Mouse (Mus musculus): ENCODE data around the gene Cabp1. TPM values are rescaled to one million over a fixed set of nuclear protein-coding genes. Genes with fewer than 3 reads are reported as not detected.

Cabp1 gene
- polyA plus RNA-seq, 1 experiment from 2014 or later = 2.6 TPM

- H3K9me3 ChIP-seq (ENCODE audit: low read depth, low read length) = no peaks in the 10 kb centered on the region
- no peak for ATAC-seq (ENCODE audit: insufficient read depth)
- H3K4me3 ChIP-seq (ENCODE audit: low read depth, low read length) = no peak overlapping the region
- no peak overlapping the region for H3K9ac ChIP-seq
- peaks cover 7% of the 10 kb centered on the region for H3K4me1 ChIP-seq (ENCODE audit: insufficient read depth)
- no peak overlapping the region for H3K27ac ChIP-seq (ENCODE audit: low read depth)
- no peak for TF ChIP-seq CTCF (IDR thresholded peaks at IDR 0.05; ENCODE audit: low read depth)
- H3K4me2 ChIP-seq = no peak overlapping the region
- no peak for DNase-seq
- H3K36me3 ChIP-seq (ENCODE audit: insufficient read depth) = peaks cover 29% of the 10 kb centered on the region
- 89% methylated on average over 8 of the region's 8 CpGs for WGBS
- no peaks in the 10 kb centered on the region for H3K27me3 ChIP-seq (ENCODE audit: insufficient read depth, low read length)
Observed at GRCm38 (mm10) chr5:115132465-115132864, 61.7 kb downstream of the Cabp1 start.

GRCm38 (mm10) chr5:115129328-115129727 is 64.9 kb downstream of the Cabp1 start:
- Histone ChIP-seq H3K4me3 (ENCODE audit: low read depth, low read length) (no peak overlapping the region), H3K27ac (ENCODE audit: low read depth) (no peak overlapping the region), H3K9ac (no peak overlapping the region), H3K4me2 (no peak overlapping the region), H3K9me3 (ENCODE audit: low read depth, low read length) (no peaks in the 10 kb centered on the region), H3K36me3 (ENCODE audit: insufficient read depth) (peaks cover 58% of the 10 kb centered on the region), H3K4me1 (ENCODE audit: insufficient read depth) (peaks cover 7% of the 10 kb centered on the region), H3K27me3 (ENCODE audit: insufficient read depth, low read length) (no peaks in the 10 kb centered on the region)
- TF ChIP-seq CTCF (IDR thresholded peaks at IDR 0.05; ENCODE audit: low read depth) = no peak
- 82% methylated on average over 6 of the region's 6 CpGs for WGBS
- DNase-seq = no peak
- ATAC-seq (ENCODE audit: insufficient read depth) = no peak

DNA sequence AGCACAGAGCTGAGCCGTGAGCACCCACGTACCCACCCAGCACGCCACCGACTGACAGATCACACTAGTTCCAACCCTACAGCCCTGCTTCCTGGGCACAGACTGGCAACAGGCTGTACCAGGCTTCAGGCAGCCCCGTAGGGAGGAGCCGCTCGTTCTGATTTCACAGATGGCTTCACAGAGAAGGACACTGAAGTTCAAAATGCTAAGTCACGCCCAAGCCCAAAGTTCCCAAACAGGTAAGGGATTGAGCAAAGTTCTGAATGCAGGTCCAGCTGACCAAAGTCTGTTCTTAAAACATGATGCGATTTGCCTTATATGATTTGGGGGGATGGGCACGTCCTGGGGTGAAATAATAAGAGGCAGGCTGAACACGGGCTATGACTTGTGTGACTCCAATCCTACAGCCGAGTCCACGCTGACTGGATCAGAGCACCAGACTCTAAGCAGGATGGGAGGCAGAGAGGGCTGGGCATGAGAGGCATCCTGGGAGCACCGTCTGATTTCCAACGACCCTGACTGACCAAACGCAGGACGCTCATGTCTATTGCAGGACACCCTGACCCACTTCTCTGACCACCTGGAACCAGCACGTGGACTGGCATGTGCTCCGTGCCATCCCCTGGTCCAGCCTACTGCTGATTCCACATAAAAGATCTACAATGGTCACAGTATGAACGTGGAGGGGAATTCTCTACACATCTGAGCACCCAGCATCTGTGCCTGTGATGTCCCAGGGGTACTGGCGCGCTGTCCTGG is 66.6 kb downstream of the Cabp1 start:
- DNase-seq (no peak), ATAC-seq (ENCODE audit: insufficient read depth) (no peak)
- Histone ChIP-seq H3K9ac (no peak overlapping the region), H3K27me3 (ENCODE audit: insufficient read depth, low read length) (no peaks in the 10 kb centered on the region), H3K36me3 (ENCODE audit: insufficient read depth) (peaks cover 67% of the 10 kb centered on the region), H3K4me3 (ENCODE audit: low read depth, low read length) (no peak overlapping the region), H3K4me2 (no peak overlapping the region), H3K27ac (ENCODE audit: low read depth) (no peak overlapping the region), H3K4me1 (ENCODE audit: insufficient read depth) (no peaks in the 10 kb centered on the region), H3K9me3 (ENCODE audit: low read depth, low read length) (no peaks in the 10 kb centered on the region)
- WGBS = 92% methylated on average over 22 of the region's 22 CpGs
- TF ChIP-seq CTCF (IDR thresholded peaks at IDR 0.05; ENCODE audit: low read depth) = no peak

DNA sequence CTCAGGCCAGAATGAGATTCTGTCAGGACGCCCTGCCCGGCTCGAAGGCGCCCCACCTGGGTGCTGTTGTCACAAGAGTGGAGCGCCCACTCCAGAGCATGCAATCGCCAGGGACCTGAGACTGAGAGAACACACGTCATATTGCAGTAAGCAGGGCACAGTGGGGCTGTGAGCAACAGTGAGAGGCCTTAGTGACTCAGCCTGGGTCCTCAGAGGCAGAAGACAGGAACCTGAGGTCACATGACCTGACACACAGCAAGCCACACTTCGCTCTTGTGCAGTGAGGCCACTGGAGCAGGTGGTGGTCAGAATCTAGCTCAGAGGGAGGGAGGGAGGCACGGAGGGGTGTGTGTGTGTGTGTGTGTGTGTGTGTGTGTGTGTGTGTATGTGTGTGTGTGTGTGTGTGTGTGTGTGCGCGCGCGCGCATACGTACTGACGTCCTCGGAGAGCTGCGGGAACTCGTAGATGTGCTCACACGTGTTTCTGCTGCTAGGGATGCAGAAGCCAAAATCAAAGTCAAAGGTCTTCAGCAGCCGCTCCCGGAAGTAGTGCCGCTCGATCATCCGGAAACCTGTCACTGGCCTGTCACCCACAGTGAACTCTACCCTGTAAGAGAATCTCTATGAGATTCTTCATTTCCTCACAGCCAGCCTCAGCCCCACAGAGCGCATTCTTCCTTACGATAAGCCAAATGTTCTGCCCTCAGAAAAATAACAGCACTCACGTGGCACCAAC is 67.4 kb downstream of the Cabp1 start:
- H3K9me3 ChIP-seq (ENCODE audit: low read depth, low read length) = no peaks in the 10 kb centered on the region
- H3K27ac ChIP-seq (ENCODE audit: low read depth) = no peak overlapping the region
- DNase-seq = no peak
- H3K4me3 ChIP-seq (ENCODE audit: low read depth, low read length) = no peak overlapping the region
- TF ChIP-seq CTCF (IDR thresholded peaks at IDR 0.05; ENCODE audit: low read depth) = no peak
- H3K27me3 ChIP-seq (ENCODE audit: insufficient read depth, low read length) = no peaks in the 10 kb centered on the region
- no peak overlapping the region for H3K9ac ChIP-seq
- H3K4me1 ChIP-seq (ENCODE audit: insufficient read depth) = no peaks in the 10 kb centered on the region
- no peak overlapping the region for H3K4me2 ChIP-seq
- H3K36me3 ChIP-seq (ENCODE audit: insufficient read depth) = peaks cover 67% of the 10 kb centered on the region
- ATAC-seq (ENCODE audit: insufficient read depth) = no peak
- 87% methylated on average over 28 of the region's 28 CpGs for WGBS

DNA sequence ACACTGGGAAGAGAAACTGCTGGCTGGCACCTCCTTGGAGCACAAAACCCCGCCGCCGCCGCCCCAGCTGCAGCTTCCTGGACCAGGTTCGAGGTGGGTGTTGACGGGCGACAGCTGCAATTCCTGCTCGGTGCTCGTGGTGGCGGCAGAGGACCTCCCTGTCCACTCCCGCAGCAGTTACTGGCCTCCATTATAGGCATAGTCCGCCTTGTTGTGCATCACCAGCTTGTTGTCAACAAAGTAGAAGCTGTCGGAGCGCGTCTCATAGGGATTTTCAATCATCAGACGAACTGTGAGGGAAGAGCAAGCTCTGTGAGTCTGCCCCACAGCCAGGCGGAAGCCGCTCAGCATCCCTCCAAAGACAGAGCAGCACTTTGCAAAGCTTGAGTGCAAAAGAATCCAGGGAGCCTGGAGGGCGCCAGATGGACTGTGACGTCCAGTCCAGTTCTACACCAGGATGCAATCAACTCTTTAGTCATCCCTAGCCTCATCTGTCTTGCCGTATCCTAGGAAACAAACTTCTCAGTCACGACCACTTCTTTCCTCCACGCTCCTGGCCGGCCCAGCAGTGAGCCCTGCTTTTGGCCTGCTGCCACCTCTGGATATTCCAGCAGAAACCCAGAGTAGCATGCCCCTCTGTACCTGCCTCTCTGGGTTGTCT is 68.8 kb downstream of the Cabp1 start:
- no peaks in the 10 kb centered on the region for H3K9me3 ChIP-seq (ENCODE audit: low read depth, low read length)
- no peak overlapping the region for H3K4me3 ChIP-seq (ENCODE audit: low read depth, low read length)
- peak; percentile 90 for DNase-seq
- WGBS = 16% methylated on average over 24 of the region's 24 CpGs
- TF ChIP-seq CTCF (IDR thresholded peaks at IDR 0.05; ENCODE audit: low read depth) = peak; percentile 96
- H3K27me3 ChIP-seq (ENCODE audit: insufficient read depth, low read length) = no peaks in the 10 kb centered on the region
- ATAC-seq (ENCODE audit: insufficient read depth) = peak; percentile 79
- peaks cover 66% of the 10 kb centered on the region for H3K36me3 ChIP-seq (ENCODE audit: insufficient read depth)
- H3K4me2 ChIP-seq = no peak overlapping the region
- H3K9ac ChIP-seq = no peak overlapping the region; the same call in 1 of the 2 replicates
- H3K4me1 ChIP-seq (ENCODE audit: insufficient read depth) = no peaks in the 10 kb centered on the region
- H3K27ac ChIP-seq (ENCODE audit: low read depth) = 0 out of 2 replicates have a peak overlapping the region, but pooled peaks have one; percentile 2

- Histone ChIP-seq H3K9me3 (ENCODE audit: low read depth, low read length) (no peaks in the 10 kb centered on the region), H3K9ac (no peak overlapping the region), H3K27ac (ENCODE audit: low read depth) (no peak overlapping the region), H3K4me2 (no peak overlapping the region), H3K4me3 (ENCODE audit: low read depth, low read length) (no peak overlapping the region), H3K4me1 (ENCODE audit: insufficient read depth) (no peaks in the 10 kb centered on the region), H3K36me3 (ENCODE audit: insufficient read depth) (peaks cover 60% of the 10 kb centered on the region), H3K27me3 (ENCODE audit: insufficient read depth, low read length) (no peaks in the 10 kb centered on the region)
- ATAC-seq (ENCODE audit: insufficient read depth) (no peak), DNase-seq (no peak)
- no peak for TF ChIP-seq CTCF (IDR thresholded peaks at IDR 0.05; ENCODE audit: low read depth)
- 91% methylated on average over 6 of the region's 6 CpGs for WGBS
Observed at GRCm38 (mm10) chr5:115124690-115125089, 69.5 kb downstream of the Cabp1 start.

DNA sequence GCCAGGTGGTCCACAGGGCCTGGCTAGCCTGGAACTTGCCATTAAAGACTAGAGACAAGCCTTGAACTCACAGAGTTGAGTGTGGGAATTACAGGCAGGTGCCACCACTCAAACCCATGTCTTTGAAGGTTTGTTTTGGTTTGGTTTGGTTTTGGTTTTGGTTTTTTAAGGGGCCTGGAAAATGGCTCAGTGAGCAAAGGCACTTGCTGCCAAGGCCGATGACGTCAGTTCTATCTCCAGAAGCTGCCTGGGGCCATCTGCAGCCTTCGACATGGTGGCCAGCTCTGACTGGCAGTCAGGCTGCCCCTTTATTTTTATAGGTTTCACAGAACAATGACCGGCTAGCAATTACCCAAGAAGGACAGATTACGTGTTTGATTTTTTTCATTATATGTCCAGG is 73.2 kb downstream of the Cabp1 start:
- Histone ChIP-seq H3K27ac (ENCODE audit: low read depth) (no peak overlapping the region), H3K27me3 (ENCODE audit: insufficient read depth, low read length) (no peaks in the 10 kb centered on the region), H3K4me2 (no peak overlapping the region), H3K9ac (no peak overlapping the region), H3K36me3 (ENCODE audit: insufficient read depth) (peaks cover 37% of the 10 kb centered on the region), H3K4me1 (ENCODE audit: insufficient read depth) (peaks cover 2% of the 10 kb centered on the region; the same call in 1 of the 2 replicates), H3K4me3 (ENCODE audit: low read depth, low read length) (no peak overlapping the region), H3K9me3 (ENCODE audit: low read depth, low read length) (no peaks in the 10 kb centered on the region)
- WGBS = 80% methylated on average over 5 of the region's 5 CpGs
- no peak for DNase-seq
- no peak for TF ChIP-seq CTCF (IDR thresholded peaks at IDR 0.05; ENCODE audit: low read depth)
- no peak for ATAC-seq (ENCODE audit: insufficient read depth)
